Mouse (Mus musculus) bone marrow, adult 2 months (tissue): ENCODE results near the gene Bcas3. TPM values are rescaled to one million over a fixed set of nuclear protein-coding genes. Genes with fewer than 3 reads are reported as not detected.

Source experiments
- H3K27ac ChIP-seq: fragments of 200-500 bp; 2 replicates; pipeline ENCODE4 v1.5.1; 2012; ENCODE audit warnings: low read depth, mild to moderate bottlenecking, control low read depth, inconsistent platforms, low read length; ENCODE audit not compliant: control insufficient read depth, poor library complexity, insufficient read depth
- H3K4me1 ChIP-seq: fragments of 200-500 bp; 2 replicates; pipeline ENCODE4 v1.6.1; 2011; ENCODE audit warnings: low read length; ENCODE audit not compliant: control insufficient read depth, insufficient read depth
- H3K4me3 ChIP-seq: fragments of 200-500 bp; replicated peaks from 2 replicates; pipeline ENCODE3; 2011; ENCODE audit warnings: mild to moderate bottlenecking, low read depth, low read length, control low read depth; ENCODE audit not compliant: control insufficient read depth
- CTCF ChIP-seq: fragments of 200-500 bp; IDR thresholded peaks from 2 replicates; pipeline ENCODE4 v1.5.1; 2011; ENCODE audit warnings: low read length, control low read depth; ENCODE audit not compliant: control insufficient read depth, insufficient read depth
- POLR2A ChIP-seq: fragments of 200-500 bp; IDR thresholded peaks from 2 replicates; pipeline ENCODE4 v1.6.1; 2011; ENCODE audit warnings: low read depth, mild to moderate bottlenecking, control low read depth, low read length, borderline replicate concordance; ENCODE audit not compliant: control insufficient read depth
- WGBS: fragments of 180-500 bp; shearing (Covaris S2); methylation state at CpG from one replicate; pipeline ENCODE4 v1.1.7; 2018; 5-methylcytosine and 5-hydroxymethylcytosine counted together
- polyA plus RNA-seq: library from polyadenylated mRNA; stranded (reverse); fragments of >200 nt; gene quantifications from 2 replicates; pipeline ENCODE4 v1.2.4, GENCODE M21; 2011; ENCODE audit warnings: low replicate concordance; ENCODE audit not compliant: missing spikeins, insufficient read depth, insufficient read length

The Bcas3 gene
- polyA plus RNA-seq, 1 experiment, result 19.5 TPM

- 78% methylated on average over 3 of the region's 3 CpGs for WGBS
- no peaks in the 10 kb centered on the region for H3K4me1 ChIP-seq
These were observed 260.6 kb downstream of the Bcas3 start for GRCm38 (mm10) chr11:85613586-85613985.

GRCm38 (mm10) chr11:85614431-85614830, 261.5 kb downstream of the Bcas3 start:
- H3K4me3 ChIP-seq, result no peak overlapping the region
- TF ChIP-seq CTCF (no peak), POLR2A (no peak)
- H3K4me1 ChIP-seq, result no peaks in the 10 kb centered on the region
- WGBS, result 78% methylated on average over 7 of the region's 7 CpGs
- no peak overlapping the region for H3K27ac ChIP-seq

More at GRCm38 (mm10) chr11:85613586-85613985, 260.6 kb downstream of the Bcas3 start:
- H3K4me3 ChIP-seq, result no peak overlapping the region
- H3K27ac ChIP-seq, result no peak overlapping the region
- TF ChIP-seq POLR2A (no peak), CTCF (no peak)

GRCm38 (mm10) chr11:85615421-85615820, 262.5 kb downstream of the Bcas3 start:
- Histone ChIP-seq H3K4me1 (no peaks in the 10 kb centered on the region), H3K27ac (no peak overlapping the region), H3K4me3 (no peak overlapping the region)
- 6% methylated on average over 7 of the region's 7 CpGs for WGBS
- no peak for TF ChIP-seq CTCF
- no peak for TF ChIP-seq POLR2A

- TF ChIP-seq POLR2A (no peak), CTCF (no peak)
- Histone ChIP-seq H3K4me1 (no peaks in the 10 kb centered on the region), H3K4me3 (no peak overlapping the region), H3K27ac (no peak overlapping the region)
- 75% methylated on average over 2 of the region's 2 CpGs for WGBS
These were observed 268.5 kb downstream of the Bcas3 start for GRCm38 (mm10) chr11:85621486-85621885.

- H3K4me3 ChIP-seq, result no peak overlapping the region
These were observed 269.0 kb downstream of the Bcas3 start for GRCm38 (mm10) chr11:85621994-85622393.

GRCm38 (mm10) chr11:85625206-85625605, 272.2 kb downstream of the Bcas3 start:
- H3K4me3 ChIP-seq, result no peak overlapping the region
- TF ChIP-seq CTCF (no peak), POLR2A (no peak)
- no peak overlapping the region for H3K27ac ChIP-seq
- 87% methylated on average over 5 of the region's 5 CpGs for WGBS
- no peaks in the 10 kb centered on the region; the same call in none of the 2 replicates for H3K4me1 ChIP-seq

More at GRCm38 (mm10) chr11:85621994-85622393, 269.0 kb downstream of the Bcas3 start:
- TF ChIP-seq CTCF, result no peak
- TF ChIP-seq POLR2A, result no peak
- Histone ChIP-seq H3K4me1 (no peaks in the 10 kb centered on the region), H3K27ac (no peak overlapping the region)
- 93% methylated on average over 8 of the region's 8 CpGs for WGBS

GRCm38 (mm10) chr11:85626846-85627245, 273.9 kb downstream of the Bcas3 start:
- Histone ChIP-seq H3K4me1 (no peaks in the 10 kb centered on the region; the same call in none of the 2 replicates), H3K27ac (no peak overlapping the region), H3K4me3 (no peak overlapping the region)
- 91% methylated on average over 2 of the region's 2 CpGs for WGBS
- no peak for TF ChIP-seq POLR2A
- TF ChIP-seq CTCF, result no peak

GRCm38 (mm10) chr11:85627405-85627804, 274.4 kb downstream of the Bcas3 start:
- Histone ChIP-seq H3K27ac (no peak overlapping the region), H3K4me1 (no peaks in the 10 kb centered on the region; the same call in none of the 2 replicates), H3K4me3 (no peak overlapping the region)
- 75% methylated on average over 3 of the region's 3 CpGs for WGBS
- TF ChIP-seq POLR2A (no peak), CTCF (no peak)

GRCm38 (mm10) chr11:85628303-85629063, 275.5 kb downstream of the Bcas3 start:
- no peak overlapping the region for H3K27ac ChIP-seq
- no peaks in the 10 kb centered on the region; the same call in none of the 2 replicates for H3K4me1 ChIP-seq
- no peak overlapping the region for H3K4me3 ChIP-seq
- TF ChIP-seq CTCF (no peak), POLR2A (no peak)
- 78% methylated on average over 13 of the region's 13 CpGs for WGBS
